Mouse (Mus musculus): ENCODE results near the gene Scgb1b30. TPM values are rescaled to one million over a fixed set of nuclear protein-coding genes. Genes with fewer than 3 reads are reported as not detected.
"Not testable (repeated sequence)": the region's sequence is repeated elsewhere in the genome, so short reads cannot be mapped to it uniquely, and the experiment has no call there.

Scgb1b30 gene
- not detected in 2 replicates for polyA plus RNA-seq (2014; fragmentation: Nextera tagmentation; extraction: Ambion mirVana)

- WGBS = 73% methylated on average over 3 of the region's 3 CpGs
Observed at GRCm38 (mm10) chr7:34094911-34095481, at the start of gene Scgb1b30. TSS of gene Scgb1b30 (plus strand) at chr7:34095431.

GRCm38 (mm10) chr7:34068132-34068531 is 27.1 kb upstream of the Scgb1b30 start:
- 71% methylated on average over 5 of the region's 5 CpGs for WGBS
- H3K4me3 ChIP-seq (ENCODE audit: low read depth, low read length); H3K4me1 ChIP-seq (replicated peaks; ENCODE audit: control insufficient read depth, insufficient read depth, low read length); H3K9me3 ChIP-seq (ENCODE audit: control insufficient read depth, low read length); DNase-seq (ENCODE audit: low spot score); H3K36me3 ChIP-seq (ENCODE audit: control insufficient read depth, insufficient read depth, low read length); H3K27ac ChIP-seq (ENCODE audit: low read depth); H3K27me3 ChIP-seq (replicated peaks; ENCODE audit: control insufficient read depth, insufficient read depth, low read length); H3K4me2 ChIP-seq (ENCODE audit: low read length); ATAC-seq (replicated peaks; ENCODE audit: low FRiP score, low TSS enrichment, low read depth); H3K9ac ChIP-seq (ENCODE audit: low read length): not testable (repeated sequence)

More at GRCm38 (mm10) chr7:34094911-34095481, at the start of gene Scgb1b30:
- no peak within 1 kb of the TSS for H3K4me3 ChIP-seq (ENCODE audit: low read depth, low read length)
- no peaks in the 10 kb centered on the region for H3K36me3 ChIP-seq (ENCODE audit: control insufficient read depth, insufficient read depth, low read length)
- no peaks in the 10 kb centered on the region for H3K4me1 ChIP-seq (replicated peaks; ENCODE audit: control insufficient read depth, insufficient read depth, low read length)
- H3K9me3 ChIP-seq (ENCODE audit: control insufficient read depth, low read length) = peaks cover 5% of the 10 kb centered on the region; the same call in 1 of the 2 replicates
- H3K27ac ChIP-seq (ENCODE audit: low read depth) = no peak within 1 kb of the TSS
- H3K9ac ChIP-seq (ENCODE audit: low read length) = no peak within 1 kb of the TSS
- H3K27me3 ChIP-seq (replicated peaks; ENCODE audit: control insufficient read depth, insufficient read depth, low read length) = no peaks in the 10 kb centered on the region
- ATAC-seq (replicated peaks; ENCODE audit: low FRiP score, low TSS enrichment, low read depth) = no peak
- H3K4me2 ChIP-seq (ENCODE audit: low read length) = no peak within 1 kb of the TSS
- DNase-seq (ENCODE audit: low spot score) = no peak

GRCm38 (mm10) chr7:34100002-34100401 is 4.8 kb downstream of the Scgb1b30 start:
- Histone ChIP-seq H3K27me3 (replicated peaks; ENCODE audit: control insufficient read depth, insufficient read depth, low read length) (no peaks in the 10 kb centered on the region), H3K36me3 (ENCODE audit: control insufficient read depth, insufficient read depth, low read length) (no peaks in the 10 kb centered on the region), H3K9ac (ENCODE audit: low read length) (no peak overlapping the region), H3K4me1 (replicated peaks; ENCODE audit: control insufficient read depth, insufficient read depth, low read length) (no peaks in the 10 kb centered on the region), H3K9me3 (ENCODE audit: control insufficient read depth, low read length) (peaks cover 4% of the 10 kb centered on the region; the same call in 1 of the 2 replicates), H3K4me2 (ENCODE audit: low read length) (no peak overlapping the region), H3K4me3 (ENCODE audit: low read depth, low read length) (no peak overlapping the region), H3K27ac (ENCODE audit: low read depth) (no peak overlapping the region)
- ATAC-seq (replicated peaks; ENCODE audit: low FRiP score, low TSS enrichment, low read depth) (no peak), DNase-seq (ENCODE audit: low spot score) (no peak)
- 81% methylated on average over 2 of the region's 2 CpGs for WGBS

- H3K4me1 ChIP-seq (replicated peaks; ENCODE audit: control insufficient read depth, insufficient read depth, low read length) = no peaks in the 10 kb centered on the region
- DNase-seq (ENCODE audit: low spot score) = no peak
- no peaks in the 10 kb centered on the region for H3K27me3 ChIP-seq (replicated peaks; ENCODE audit: control insufficient read depth, insufficient read depth, low read length)
- H3K4me2 ChIP-seq (ENCODE audit: low read length) = no peak overlapping the region
- no peak for ATAC-seq (replicated peaks; ENCODE audit: low FRiP score, low TSS enrichment, low read depth)
- no peak overlapping the region for H3K4me3 ChIP-seq (ENCODE audit: low read depth, low read length)
- no peaks in the 10 kb centered on the region for H3K36me3 ChIP-seq (ENCODE audit: control insufficient read depth, insufficient read depth, low read length)
- H3K9ac ChIP-seq (ENCODE audit: low read length) = no peak overlapping the region
- H3K27ac ChIP-seq (ENCODE audit: low read depth) = no peak overlapping the region
- no peaks in the 10 kb centered on the region for H3K9me3 ChIP-seq (ENCODE audit: control insufficient read depth, low read length)
Observed at GRCm38 (mm10) chr7:34101276-34101675, 6.0 kb downstream of the Scgb1b30 start.

GRCm38 (mm10) chr7:34109190-34109589 is 14.0 kb downstream of the Scgb1b30 start:
- Histone ChIP-seq H3K4me3 (ENCODE audit: low read depth, low read length) (no peak overlapping the region), H3K9ac (ENCODE audit: low read length) (no peak overlapping the region), H3K27me3 (replicated peaks; ENCODE audit: control insufficient read depth, insufficient read depth, low read length) (no peaks in the 10 kb centered on the region), H3K4me2 (ENCODE audit: low read length) (no peak overlapping the region), H3K27ac (ENCODE audit: low read depth) (no peak overlapping the region), H3K9me3 (ENCODE audit: control insufficient read depth, low read length) (no peaks in the 10 kb centered on the region), H3K4me1 (replicated peaks; ENCODE audit: control insufficient read depth, insufficient read depth, low read length) (no peaks in the 10 kb centered on the region), H3K36me3 (ENCODE audit: control insufficient read depth, insufficient read depth, low read length) (peaks cover 33% of the 10 kb centered on the region)
- DNase-seq (ENCODE audit: low spot score) (no peak), ATAC-seq (replicated peaks; ENCODE audit: low FRiP score, low TSS enrichment, low read depth) (no peak)
- WGBS = 84% methylated on average over 5 of the region's 5 CpGs

- Histone ChIP-seq H3K4me1 (replicated peaks; ENCODE audit: control insufficient read depth, insufficient read depth, low read length) (0 out of 2 replicates have a peak, but pooled peaks cover 3% of the 10 kb centered on the region), H3K4me2 (ENCODE audit: low read length) (no peak overlapping the region), H3K27me3 (replicated peaks; ENCODE audit: control insufficient read depth, insufficient read depth, low read length) (no peaks in the 10 kb centered on the region), H3K9me3 (ENCODE audit: control insufficient read depth, low read length) (no peaks in the 10 kb centered on the region), H3K36me3 (ENCODE audit: control insufficient read depth, insufficient read depth, low read length) (peaks cover 73% of the 10 kb centered on the region), H3K27ac (ENCODE audit: low read depth) (no peak overlapping the region), H3K9ac (ENCODE audit: low read length) (no peak overlapping the region), H3K4me3 (ENCODE audit: low read depth, low read length) (no peak overlapping the region)
- DNase-seq (ENCODE audit: low spot score) (no peak), ATAC-seq (replicated peaks; ENCODE audit: low FRiP score, low TSS enrichment, low read depth) (no peak)
- WGBS = 90% methylated on average over 3 of the region's 3 CpGs
Observed at GRCm38 (mm10) chr7:34116601-34117000, 21.4 kb downstream of the Scgb1b30 start.

- ATAC-seq (replicated peaks; ENCODE audit: low FRiP score, low TSS enrichment, low read depth); H3K4me1 ChIP-seq (replicated peaks; ENCODE audit: control insufficient read depth, insufficient read depth, low read length); H3K27ac ChIP-seq (ENCODE audit: low read depth); H3K27me3 ChIP-seq (replicated peaks; ENCODE audit: control insufficient read depth, insufficient read depth, low read length); H3K4me2 ChIP-seq (ENCODE audit: low read length); H3K9me3 ChIP-seq (ENCODE audit: control insufficient read depth, low read length); H3K9ac ChIP-seq (ENCODE audit: low read length); H3K4me3 ChIP-seq (ENCODE audit: low read depth, low read length): not testable (repeated sequence)
- peaks cover 53% of the 10 kb centered on the region for H3K36me3 ChIP-seq (ENCODE audit: control insufficient read depth, insufficient read depth, low read length)
- 6% methylated on average over 1 of the region's 1 CpGs for WGBS
- DNase-seq (ENCODE audit: low spot score) = peak; percentile 57
Observed at GRCm38 (mm10) chr7:34120636-34121035, 25.4 kb downstream of the Scgb1b30 start.

GRCm38 (mm10) chr7:34122987-34123720 is 27.9 kb downstream of the Scgb1b30 start:
- H3K4me1 ChIP-seq (replicated peaks; ENCODE audit: control insufficient read depth, insufficient read depth, low read length) = 0 out of 2 replicates have a peak, but pooled peaks cover 3% of the 10 kb centered on the region
- ATAC-seq (replicated peaks; ENCODE audit: low FRiP score, low TSS enrichment, low read depth) (no peak), DNase-seq (ENCODE audit: low spot score) (no peak)
- no peak overlapping the region for H3K27ac ChIP-seq (ENCODE audit: low read depth)
- H3K4me3 ChIP-seq (ENCODE audit: low read depth, low read length) = no peak overlapping the region
- 79% methylated on average over 6 of the region's 6 CpGs for WGBS
- no peaks in the 10 kb centered on the region for H3K27me3 ChIP-seq (replicated peaks; ENCODE audit: control insufficient read depth, insufficient read depth, low read length)
- H3K9me3 ChIP-seq (ENCODE audit: control insufficient read depth, low read length) = no peaks in the 10 kb centered on the region
- peaks cover 28% of the 10 kb centered on the region for H3K36me3 ChIP-seq (ENCODE audit: control insufficient read depth, insufficient read depth, low read length)
- no peak overlapping the region for H3K4me2 ChIP-seq (ENCODE audit: low read length)
- H3K9ac ChIP-seq (ENCODE audit: low read length) = no peak overlapping the region

All from intestine, embryonic 14.5 days (tissue).